Mouse (Mus musculus): ENCODE data around the gene Bspry. TPM values are rescaled to one million over a fixed set of nuclear protein-coding genes. Genes with fewer than 3 reads are reported as not detected.

The Bspry gene
- total RNA-seq, 2 experiments from 2014 or later, result 0.38 to 0.40 TPM

DNA sequence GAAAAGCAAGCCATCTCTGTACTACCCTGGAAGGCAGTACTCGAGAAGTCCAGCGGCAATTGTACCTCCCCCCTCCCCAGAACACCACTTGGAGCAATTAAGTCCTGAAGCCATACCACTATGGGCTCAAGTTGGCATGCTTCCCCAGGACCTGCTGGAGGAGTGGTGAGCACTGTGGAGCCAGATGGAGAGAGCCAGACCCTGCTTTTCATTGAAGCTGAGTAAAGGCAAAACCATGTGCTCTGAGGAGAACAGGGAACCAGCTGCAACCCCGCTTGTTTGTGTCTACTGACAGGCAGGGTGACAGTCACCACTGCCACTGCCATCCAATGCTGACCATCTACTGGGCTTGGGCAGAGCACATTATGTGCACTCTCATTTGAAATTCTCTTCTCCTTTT, 61.9 kb downstream of the Bspry start:
- intact Hi-C loops (cut with DNase I), result no loop called here
- no peak overlapping the region for H3K4me3 ChIP-seq
- no peak for TF ChIP-seq CTCF (IDR thresholded peaks at IDR 0.05)
- no peak overlapping the region for H3K27ac ChIP-seq
- no peak for DNase-seq (ENCODE audit: extremely low spot score in 1 of 2, low spot score in 2 of 2)

DNA sequence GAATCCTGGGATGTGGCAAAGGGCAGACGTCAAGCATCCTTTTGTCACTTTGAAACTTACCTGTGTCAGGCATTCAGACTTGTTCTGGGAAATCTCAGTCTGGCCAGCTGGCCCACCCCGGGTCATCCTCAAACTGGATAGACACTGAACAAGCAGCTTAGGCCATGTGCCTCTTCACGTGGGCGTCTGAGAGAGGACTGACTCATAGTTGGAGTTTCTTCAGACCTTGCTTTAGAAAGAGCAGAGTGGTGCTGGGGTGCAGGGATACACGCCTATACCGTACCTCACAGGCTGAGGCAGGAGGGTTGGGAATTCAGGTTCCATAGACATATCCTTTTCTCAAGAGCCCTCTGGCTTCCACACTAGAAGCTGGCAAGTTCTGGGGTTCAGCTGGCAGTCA, 63.9 kb downstream of the Bspry start:
- no peak for DNase-seq (ENCODE audit: extremely low spot score in 1 of 2, low spot score in 2 of 2)
- Histone ChIP-seq H3K4me3 (no peak overlapping the region), H3K27ac (no peak overlapping the region)
- TF ChIP-seq CTCF (IDR thresholded peaks at IDR 0.05), result no peak
- intact Hi-C loops (cut with DNase I), result no loop called here

DNA sequence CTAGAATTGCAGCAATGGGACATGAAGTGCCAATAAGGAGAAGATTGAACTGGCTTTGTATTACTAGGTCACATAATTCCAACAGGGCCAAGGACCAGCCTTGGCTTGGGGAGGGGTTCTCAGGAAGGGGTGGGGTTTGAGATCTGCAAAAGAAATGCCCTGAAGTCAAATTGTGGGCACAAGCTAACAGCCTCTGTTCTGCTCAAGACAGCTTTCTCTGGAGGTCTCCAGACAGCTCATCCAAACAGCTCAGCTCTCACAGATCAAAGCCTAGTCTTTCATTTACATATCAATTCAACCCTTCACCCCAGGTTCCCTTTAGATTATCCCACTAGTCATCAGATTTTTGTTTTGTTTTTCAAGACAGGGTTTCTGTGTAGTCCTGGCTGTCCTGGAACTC, 64.9 kb downstream of the Bspry start:
- intact Hi-C loops (cut with DNase I), result no loop called here
- DNase-seq (ENCODE audit: extremely low spot score in 1 of 2, low spot score in 2 of 2), result no peak
- no peak for TF ChIP-seq CTCF (IDR thresholded peaks at IDR 0.05)
- no peak overlapping the region for H3K27ac ChIP-seq
- H3K4me3 ChIP-seq, result no peak overlapping the region

Other genes starting within 250 kb of the Bspry start
- gene Zfp37, start 249.0 kb upstream of the Bspry start, total RNA-seq (2021), result 10 to 100 TPM; 20.6 TPM
- 1 to 10 TPM; 8.0 to 8.4 TPM for gene Slc31a2, start 217.5 kb upstream of the Bspry start, total RNA-seq (2021)
- gene Fkbp15, start 119.5 kb upstream of the Bspry start, total RNA-seq (2021), result 10 to 100 TPM; 35.1 to 41.0 TPM
- gene Slc31a1, start 119.3 kb upstream of the Bspry start, total RNA-seq (2021), result 10 to 100 TPM; 11.8 to 12.9 TPM
- 10 to 100 TPM; 42.3 to 43.4 TPM for gene Cdc26, start 71.4 kb upstream of the Bspry start, total RNA-seq (2021)
- 10 to 100 TPM; 12.1 to 14.4 TPM for gene Prpf4, start 71.3 kb upstream of the Bspry start, total RNA-seq (2021)
- gene Rnf183, start 44.8 kb upstream of the Bspry start, total RNA-seq (2021), result not detected
- 1 to 10 TPM; 6.9 to 8.8 TPM for gene Wdr31, start 9.2 kb upstream of the Bspry start, total RNA-seq (2021)
- 10 to 100 TPM in 1 of 2 experiments, 1 to 10 TPM in 1; 8.3 to 10.3 TPM for gene Hdhd3, start 23.4 kb downstream of the Bspry start, total RNA-seq (2021)
- gene Alad, start 39.9 kb downstream of the Bspry start, total RNA-seq (2021), result 10 to 100 TPM; 32.1 to 34.0 TPM
- gene Pole3, start 45.0 kb downstream of the Bspry start, total RNA-seq (2021), result 10 to 100 TPM; 20.4 to 21.5 TPM
- gene 4933430I17Rik, start 45.3 kb downstream of the Bspry start, total RNA-seq (2021), result under 1 TPM; 0.19 to 0.63 TPM
- 10 to 100 TPM; 25.8 to 27.3 TPM for gene Rgs3, start 79.8 kb downstream of the Bspry start, total RNA-seq (2021)

Data from left cerebral cortex, adult 2 months (tissue).